Mouse (Mus musculus): Measurements from ENCODE around the gene Wap. TPM values are rescaled to one million over a fixed set of nuclear protein-coding genes. Genes with fewer than 3 reads are reported as not detected.

Gene Wap
- polyA plus RNA-seq, 1 experiment from 2014 or later: not detected

- peak within 1 kb of the TSS; percentile 72 for H3K9ac ChIP-seq (replicated peaks)
- peak within 1 kb of the TSS; percentile 67 for H3K4me2 ChIP-seq (replicated peaks)
- peak within 1 kb of the TSS; percentile 95 for H3K4me3 ChIP-seq
- H3K9me3 ChIP-seq: no peaks in the 10 kb centered on the region
- no peaks in the 10 kb centered on the region for H3K27me3 ChIP-seq
- H3K27ac ChIP-seq (replicated peaks): peak within 1 kb of the TSS; percentile 86
- peaks cover 25% of the 10 kb centered on the region for H3K36me3 ChIP-seq
- WGBS: under 1% methylated on average over 66 of the region's 66 CpGs
- peaks cover 24% of the 10 kb centered on the region for H3K4me1 ChIP-seq
- ATAC-seq (replicated peaks): peak; percentile 95
Measured at GRCm38 (mm10) chr11:6625478-6626387, 12.7 kb downstream of the Wap start, which contains the start of gene Tbrg4. TSS of gene Tbrg4 (minus strand) at chr11:6626067.

DNA sequence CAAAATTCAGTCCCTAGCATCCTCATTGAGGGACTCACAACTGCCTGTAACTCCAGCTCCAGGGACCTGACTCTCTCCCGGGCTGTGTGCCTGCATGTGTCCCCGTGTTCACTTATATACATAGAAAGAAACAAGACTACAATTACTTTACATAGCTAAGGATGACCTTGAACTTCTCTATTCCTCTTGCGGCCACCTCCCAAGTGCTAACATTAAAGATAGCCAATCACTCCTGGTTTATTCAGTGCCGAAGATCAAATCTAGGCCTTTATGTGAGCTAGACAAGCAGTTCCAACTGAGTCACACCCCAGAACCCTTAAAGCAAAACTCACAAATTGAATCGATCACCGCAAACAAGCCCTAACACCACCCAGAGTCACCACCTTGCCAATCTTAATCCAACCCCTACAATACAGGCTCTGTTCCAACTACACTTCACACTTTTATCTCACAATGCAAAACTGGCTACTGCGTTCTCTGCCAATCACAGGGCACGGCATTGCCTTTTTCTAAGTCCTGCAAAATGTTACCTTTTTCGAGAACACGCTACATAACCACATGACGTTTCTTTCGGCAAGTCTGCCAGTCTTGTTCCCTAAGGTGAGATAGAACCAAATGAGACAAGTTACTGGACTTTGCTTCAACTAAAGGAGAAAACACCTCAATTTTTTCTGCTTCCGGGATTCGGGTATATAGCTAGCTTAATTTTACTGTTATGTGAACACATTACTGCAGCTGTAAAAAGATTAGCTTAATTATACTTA lies 13.6 kb downstream of the Wap start:
- WGBS: 74% methylated on average over 14 of the region's 14 CpGs
- H3K9ac ChIP-seq (replicated peaks): peak overlapping the region; percentile 72
- peaks cover 34% of the 10 kb centered on the region for H3K36me3 ChIP-seq
- peak overlapping the region; percentile 67 for H3K4me2 ChIP-seq (replicated peaks)
- H3K27me3 ChIP-seq: no peaks in the 10 kb centered on the region
- H3K27ac ChIP-seq (replicated peaks): no peak overlapping the region
- H3K4me3 ChIP-seq: peak overlapping the region; percentile 95
- peaks cover 24% of the 10 kb centered on the region for H3K4me1 ChIP-seq
- H3K9me3 ChIP-seq: no peaks in the 10 kb centered on the region
- no peak for ATAC-seq (replicated peaks)

- Histone ChIP-seq H3K4me1 (peaks cover 24% of the 10 kb centered on the region), H3K27me3 (no peaks in the 10 kb centered on the region), H3K4me3 (no peak overlapping the region), H3K36me3 (peaks cover 45% of the 10 kb centered on the region), H3K9me3 (no peaks in the 10 kb centered on the region), H3K4me2 (replicated peaks) (no peak overlapping the region; the same call in 1 of the 2 replicates), H3K27ac (replicated peaks) (no peak overlapping the region), H3K9ac (replicated peaks) (no peak overlapping the region)
- WGBS: 91% methylated on average over 10 of the region's 10 CpGs
- ATAC-seq (replicated peaks): no peak
Measured at GRCm38 (mm10) chr11:6623704-6624103, 14.7 kb downstream of the Wap start.

- H3K4me3 ChIP-seq: no peak overlapping the region
- no peaks in the 10 kb centered on the region for H3K4me1 ChIP-seq
- H3K27me3 ChIP-seq: no peaks in the 10 kb centered on the region
- WGBS: 94% methylated on average over 12 of the region's 12 CpGs
- H3K36me3 ChIP-seq: peaks cover 89% of the 10 kb centered on the region
- no peak overlapping the region for H3K27ac ChIP-seq (replicated peaks)
- no peak overlapping the region for H3K9ac ChIP-seq (replicated peaks)
- ATAC-seq (replicated peaks): no peak
- H3K9me3 ChIP-seq: no peaks in the 10 kb centered on the region
- H3K4me2 ChIP-seq (replicated peaks): no peak overlapping the region
Measured at GRCm38 (mm10) chr11:6615250-6616205, 22.9 kb downstream of the Wap start.

- H3K9ac ChIP-seq (replicated peaks): peak within 1 kb of the TSS; percentile 78
- WGBS: 1% methylated on average over 40 of the region's 41 CpGs
- no peaks in the 10 kb centered on the region for H3K9me3 ChIP-seq
- H3K4me1 ChIP-seq: peaks cover 41% of the 10 kb centered on the region
- peak within 1 kb of the TSS; percentile 98 for H3K27ac ChIP-seq (replicated peaks)
- peaks cover 27% of the 10 kb centered on the region for H3K36me3 ChIP-seq
- peak within 1 kb of the TSS; percentile 78 for H3K4me3 ChIP-seq
- H3K4me2 ChIP-seq (replicated peaks): peak within 1 kb of the TSS; percentile 86
- peak; percentile 93 for ATAC-seq (replicated peaks)
- H3K27me3 ChIP-seq: no peaks in the 10 kb centered on the region
Measured at GRCm38 (mm10) chr11:6605491-6606399, 32.7 kb downstream of the Wap start, which contains the start of gene Nacad. TSS of gene Nacad (minus strand) at chr11:6606053.

- H3K4me1 ChIP-seq: peaks cover 46% of the 10 kb centered on the region
Measured at GRCm38 (mm10) chr11:6605021-6605481, 33.4 kb downstream of the Wap start.

GRCm38 (mm10) chr11:6604604-6604936 lies 33.9 kb downstream of the Wap start:
- H3K27ac ChIP-seq (replicated peaks): peak overlapping the region; percentile 98
- H3K27me3 ChIP-seq: no peaks in the 10 kb centered on the region
- H3K4me3 ChIP-seq: peak overlapping the region; percentile 78
- peaks cover 51% of the 10 kb centered on the region for H3K4me1 ChIP-seq
- peaks cover 26% of the 10 kb centered on the region for H3K36me3 ChIP-seq
- peak overlapping the region; percentile 86 for H3K4me2 ChIP-seq (replicated peaks)
- no peak for ATAC-seq (replicated peaks)
- no peaks in the 10 kb centered on the region for H3K9me3 ChIP-seq
- peak overlapping the region; percentile 78 for H3K9ac ChIP-seq (replicated peaks)

More at GRCm38 (mm10) chr11:6605021-6605481, 33.4 kb downstream of the Wap start:
- Histone ChIP-seq H3K36me3 (peaks cover 26% of the 10 kb centered on the region), H3K4me3 (peak overlapping the region; percentile 78), H3K4me2 (replicated peaks) (peak overlapping the region; percentile 86), H3K27me3 (no peaks in the 10 kb centered on the region), H3K9me3 (no peaks in the 10 kb centered on the region), H3K27ac (replicated peaks) (peak overlapping the region; percentile 98), H3K9ac (replicated peaks) (peak overlapping the region; percentile 78)
- WGBS: 6% methylated on average over 13 of the region's 13 CpGs
- peak; percentile 0 for ATAC-seq (replicated peaks)

- peaks cover 26% of the 10 kb centered on the region for H3K36me3 ChIP-seq
- 6% methylated on average over 12 of the region's 12 CpGs for WGBS
- H3K4me2 ChIP-seq (replicated peaks): peak overlapping the region; percentile 86
- H3K4me3 ChIP-seq: peak overlapping the region; percentile 78
- H3K9me3 ChIP-seq: no peaks in the 10 kb centered on the region
- H3K9ac ChIP-seq (replicated peaks): peak overlapping the region; percentile 78
- peaks cover 56% of the 10 kb centered on the region for H3K4me1 ChIP-seq
- H3K27ac ChIP-seq (replicated peaks): peak overlapping the region; percentile 98
- ATAC-seq (replicated peaks): peak; percentile 32
- no peaks in the 10 kb centered on the region for H3K27me3 ChIP-seq
Measured at GRCm38 (mm10) chr11:6603887-6604603, 34.4 kb downstream of the Wap start.

- Histone ChIP-seq H3K4me1 (peaks cover 63% of the 10 kb centered on the region), H3K9ac (replicated peaks) (0 out of 2 replicates have a peak overlapping the region, but pooled peaks have one; percentile 78), H3K4me2 (replicated peaks) (peak overlapping the region; percentile 86), H3K36me3 (peaks cover 26% of the 10 kb centered on the region), H3K27ac (replicated peaks) (peak overlapping the region; percentile 98; the same call in 1 of the 2 replicates), H3K27me3 (no peaks in the 10 kb centered on the region), H3K4me3 (peak overlapping the region; percentile 78), H3K9me3 (no peaks in the 10 kb centered on the region)
- no peak for ATAC-seq (replicated peaks)
- 82% methylated on average over 9 of the region's 9 CpGs for WGBS
Measured at GRCm38 (mm10) chr11:6603224-6603623, 35.2 kb downstream of the Wap start.

DNA sequence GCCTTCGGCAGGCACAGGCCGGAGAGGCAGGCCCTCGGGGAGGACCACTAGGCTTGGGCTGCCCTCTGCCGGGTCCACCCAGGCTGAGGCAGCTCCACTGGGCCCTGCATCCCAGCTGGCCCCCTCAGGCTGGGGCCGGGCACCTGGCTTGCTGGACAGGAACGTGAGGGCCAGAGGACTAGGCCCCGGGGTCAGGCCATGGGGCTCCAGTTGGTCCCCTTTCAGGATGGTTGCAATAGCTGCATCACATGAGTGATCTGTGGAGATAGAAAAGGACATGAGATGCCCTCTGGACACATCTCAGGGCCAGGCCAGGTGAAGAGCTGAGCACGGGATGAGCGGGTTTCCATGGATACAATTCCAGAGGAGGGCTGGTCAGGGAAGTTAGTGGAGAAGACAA lies 35.8 kb downstream of the Wap start:
- no peak overlapping the region for H3K27ac ChIP-seq (replicated peaks)
- no peak for ATAC-seq (replicated peaks)
- no peak overlapping the region for H3K9ac ChIP-seq (replicated peaks)

More for the DNA sequence above, 35.8 kb downstream of the Wap start:
- Histone ChIP-seq H3K9me3 (no peaks in the 10 kb centered on the region), H3K27me3 (no peaks in the 10 kb centered on the region), H3K4me3 (no peak overlapping the region), H3K4me2 (replicated peaks) (peak overlapping the region; percentile 86; the same call in 1 of the 2 replicates), H3K4me1 (peaks cover 67% of the 10 kb centered on the region), H3K36me3 (peaks cover 29% of the 10 kb centered on the region)
- 84% methylated on average over 9 of the region's 9 CpGs for whole genome bisulfite sequencing
